Mouse (Mus musculus): Measurements from ENCODE around the gene Trpv5.

- 0 out of 2 replicates have a peak, but pooled peaks have one; percentile 9 for TF ChIP-seq CTCF (IDR thresholded peaks at IDR 0.05; ENCODE audit: insufficient read depth, low read depth, low read length)
- TF ChIP-seq POLR2A (IDR thresholded peaks at IDR 0.05; ENCODE audit: insufficient read depth, low read depth, low read length): no peak
These were observed 57.9 kb downstream of the Trpv5 start for GRCm38 (mm10) chr6:41622661-41623060.

Measured in olfactory bulb, adult 2 months (tissue).